Mouse (Mus musculus) frontal cortex, adult (tissue): ENCODE results near the gene Ppp1r37.
"Not testable (repeated sequence)": the region's sequence is repeated elsewhere in the genome, so short reads cannot be mapped to it uniquely, and the experiment has no call there.

Experiments
- ATAC-seq: cut with Nextera tagmentation; 2 replicates; pipeline ENCODE4 v1.9.2; 2017; ENCODE audit warnings: mild to moderate bottlenecking, moderate library complexity, mixed read lengths; ENCODE audit not compliant: low TSS enrichment

Ppp1r37 gene

DNA sequence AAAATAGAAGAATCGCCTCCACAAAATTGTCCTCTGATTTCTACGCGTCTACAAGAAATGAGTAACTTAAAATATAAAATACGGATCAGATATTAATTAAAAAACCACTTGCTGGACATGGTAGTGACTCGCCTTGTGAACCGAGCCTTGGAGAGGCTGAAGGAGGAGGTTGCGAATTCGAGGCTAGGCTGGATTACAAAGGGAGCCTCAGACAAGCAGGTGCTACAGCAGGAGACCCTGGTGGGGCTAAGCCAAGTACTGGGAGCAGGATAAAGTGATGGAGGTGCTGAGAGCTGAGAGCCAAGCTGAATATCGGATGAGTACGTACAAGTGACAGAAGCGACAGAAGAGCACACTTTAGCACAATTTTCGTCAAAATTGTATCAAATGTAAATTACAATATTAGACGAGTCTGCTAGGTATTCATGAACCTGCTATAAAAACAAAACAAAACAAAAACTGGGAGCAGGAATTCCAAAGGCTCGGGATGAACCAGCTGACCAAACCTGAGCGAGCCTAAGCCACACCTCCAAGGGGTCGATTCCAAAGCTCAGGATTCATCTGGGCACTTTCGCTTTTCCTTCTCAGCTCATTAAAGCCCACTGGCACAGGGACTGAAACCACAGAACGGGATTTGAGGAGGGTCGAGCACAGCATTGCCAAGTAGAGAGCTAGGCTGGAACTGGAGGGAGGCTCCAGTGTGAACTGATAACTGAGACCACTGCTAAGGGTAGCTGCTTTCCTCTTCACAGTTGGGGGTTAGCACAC is at the start of gene Ppp1r37:
TSS of gene Ppp1r37 (minus strand) at position 434 of the 768 bp plus-strand sequence.
- ATAC-seq: no peak

DNA sequence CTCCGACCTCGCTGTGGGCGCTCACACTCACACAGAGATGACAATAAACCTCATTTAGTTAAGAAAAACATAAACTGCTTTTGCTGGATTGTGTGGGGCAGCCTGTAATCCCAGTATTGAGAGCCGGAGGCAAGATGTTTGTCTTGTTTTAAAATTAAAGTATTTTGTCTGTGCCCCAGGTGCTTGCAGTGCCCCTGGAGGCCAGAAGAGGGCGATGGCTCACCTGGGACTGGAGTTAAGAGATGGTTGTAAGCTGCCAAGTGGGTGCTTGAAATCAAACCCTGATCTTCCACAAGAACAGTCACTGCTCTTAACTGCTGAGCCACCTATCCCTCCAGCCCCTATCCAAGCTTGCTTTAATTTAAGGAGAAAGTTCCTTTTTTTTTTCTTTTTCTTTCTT is 48.1 kb upstream of the Ppp1r37 start:
- ATAC-seq: no peak

DNA sequence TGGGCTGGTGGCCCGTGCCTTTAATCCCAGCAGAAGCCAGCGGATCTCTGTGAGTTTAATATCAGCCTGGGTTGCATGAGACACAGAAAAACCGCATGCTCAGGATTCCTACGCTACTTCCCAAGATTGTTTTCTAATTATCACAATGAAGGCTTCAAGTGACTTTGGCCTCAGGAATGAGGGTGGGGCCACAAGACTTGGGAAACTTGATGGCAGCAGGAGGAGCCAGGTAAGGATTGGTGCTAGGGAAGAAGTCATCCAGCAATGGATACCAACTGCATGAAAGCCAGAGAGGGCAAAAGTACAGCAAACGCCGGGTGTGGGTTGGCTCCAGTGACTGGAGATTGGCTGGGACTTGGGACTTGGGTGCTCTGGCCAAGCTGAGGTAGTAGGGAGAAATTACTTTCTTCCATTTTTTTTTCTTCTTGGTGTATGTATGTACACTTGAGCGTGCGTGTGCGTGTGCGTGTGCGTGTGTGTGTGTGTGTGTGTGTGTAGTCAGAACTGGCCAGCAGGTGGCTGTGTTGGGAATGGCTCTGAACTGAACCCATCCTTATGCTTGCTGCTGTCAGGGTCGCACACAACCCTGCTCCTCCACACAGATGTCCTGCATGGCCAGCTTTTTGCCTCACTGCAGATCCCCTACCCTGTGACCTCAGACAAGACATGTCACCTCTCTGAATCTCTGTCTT is 46.9 kb upstream of the Ppp1r37 start:
- no peak for ATAC-seq

DNA sequence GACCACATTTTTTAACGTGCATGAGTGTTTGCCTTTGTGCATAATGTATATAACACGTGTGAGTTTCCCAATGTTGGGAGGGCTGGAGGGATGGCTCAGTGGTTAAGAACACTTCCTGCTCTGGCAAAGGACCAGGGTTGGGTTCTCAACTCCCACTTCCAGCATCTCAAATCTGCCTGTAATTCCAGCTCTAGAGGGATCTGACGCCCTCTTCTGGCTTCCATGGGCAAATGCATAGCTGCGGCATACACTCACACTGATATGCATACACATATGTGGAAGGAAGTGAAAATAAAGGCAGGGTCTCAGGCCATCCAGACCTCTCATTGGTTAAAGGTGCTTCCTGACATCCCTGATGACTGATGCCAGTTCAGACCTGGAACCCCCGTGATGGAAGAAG is 44.4 kb upstream of the Ppp1r37 start:
- no peak for ATAC-seq

DNA sequence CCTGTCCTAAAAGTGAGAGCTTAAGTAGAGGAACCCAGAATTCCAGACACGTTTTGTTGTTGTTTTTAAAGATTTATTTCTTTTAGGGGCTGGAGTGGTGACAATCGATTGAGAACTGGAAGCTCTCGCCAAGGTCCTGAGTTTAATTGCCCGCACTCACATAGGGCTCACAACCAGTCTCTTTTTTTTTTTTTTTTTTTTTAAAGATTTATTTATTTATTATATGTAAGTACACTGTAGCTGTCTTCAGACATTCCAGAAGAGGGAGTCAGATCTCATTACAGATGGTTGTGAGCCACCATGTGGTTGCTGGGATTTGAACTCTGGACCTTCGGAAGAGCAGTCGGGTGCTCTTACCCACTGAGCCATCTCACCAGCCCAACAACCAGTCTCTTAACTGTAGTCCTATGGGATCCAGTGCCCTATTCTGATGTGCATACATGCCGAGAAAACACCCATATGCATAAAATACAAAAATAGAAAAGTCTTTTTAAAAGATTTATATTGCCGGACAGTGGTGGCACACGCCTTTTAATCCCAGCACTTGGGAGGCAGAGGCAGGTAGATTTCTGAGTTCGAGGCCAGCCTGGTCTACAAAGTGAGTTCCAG is 41.8 kb upstream of the Ppp1r37 start:
- not testable (repeated sequence) for ATAC-seq

DNA sequence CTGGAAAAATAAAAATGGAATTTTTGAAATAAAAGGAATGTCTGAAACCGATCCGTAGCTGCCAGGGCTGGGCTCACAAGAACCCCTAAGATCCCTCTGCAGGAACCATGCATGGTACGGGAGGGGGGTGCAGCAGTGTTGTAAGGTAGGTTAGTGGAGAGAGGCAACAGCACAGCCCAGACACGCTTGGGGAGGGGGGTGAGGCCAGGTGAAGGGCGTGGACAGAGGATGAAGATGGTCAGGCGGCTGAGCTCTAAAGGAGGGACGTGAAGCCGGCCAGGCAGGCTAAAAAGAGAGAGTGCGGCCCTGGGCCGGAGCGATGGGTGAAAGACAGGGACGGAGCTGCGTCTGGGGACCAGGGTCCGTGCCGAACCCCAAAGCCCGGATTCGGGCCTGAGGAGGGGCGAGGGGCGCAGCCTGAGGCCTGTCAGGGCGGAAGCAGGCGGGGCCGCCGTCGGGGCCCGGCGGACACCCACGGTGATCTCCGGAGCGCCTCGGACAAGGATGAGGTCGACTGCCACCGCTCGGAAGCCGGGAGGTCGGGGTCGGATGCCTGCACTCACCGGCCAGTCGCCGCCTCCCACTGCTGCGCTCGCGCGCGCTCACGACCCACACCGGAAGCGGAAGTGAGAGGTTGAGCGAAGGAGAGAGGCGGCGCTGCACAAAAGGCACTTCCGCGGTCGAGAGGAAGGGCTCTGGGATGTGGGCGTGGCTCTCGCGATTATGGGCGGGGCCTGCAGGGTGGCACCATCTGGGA is 41.2 kb upstream of the Ppp1r37 start, which contains the start of gene Clasrp:
TSS of gene Clasrp (minus strand) at position 638 of the 757 bp plus-strand sequence.
- peak; percentile 96 for ATAC-seq

DNA sequence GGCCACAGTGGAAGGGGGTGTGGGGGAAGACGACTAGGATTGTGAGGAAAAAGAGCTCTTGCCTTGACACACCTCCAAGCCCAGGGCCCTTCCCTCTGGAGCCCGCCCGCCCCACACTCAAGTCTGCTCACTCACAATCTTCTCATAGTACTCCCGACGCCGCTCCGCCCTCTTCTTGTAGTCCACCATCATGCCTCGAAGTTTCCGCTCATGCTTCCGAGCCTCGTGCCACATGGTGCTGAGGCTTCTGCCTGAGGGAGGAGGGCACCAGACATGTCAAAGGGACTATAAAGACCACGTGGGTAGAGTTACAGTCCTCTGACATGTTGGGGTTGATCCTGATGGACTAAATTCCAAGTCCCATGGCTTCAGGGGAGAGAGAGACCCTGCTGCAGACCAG is 40.2 kb upstream of the Ppp1r37 start:
- ATAC-seq: no peak

DNA sequence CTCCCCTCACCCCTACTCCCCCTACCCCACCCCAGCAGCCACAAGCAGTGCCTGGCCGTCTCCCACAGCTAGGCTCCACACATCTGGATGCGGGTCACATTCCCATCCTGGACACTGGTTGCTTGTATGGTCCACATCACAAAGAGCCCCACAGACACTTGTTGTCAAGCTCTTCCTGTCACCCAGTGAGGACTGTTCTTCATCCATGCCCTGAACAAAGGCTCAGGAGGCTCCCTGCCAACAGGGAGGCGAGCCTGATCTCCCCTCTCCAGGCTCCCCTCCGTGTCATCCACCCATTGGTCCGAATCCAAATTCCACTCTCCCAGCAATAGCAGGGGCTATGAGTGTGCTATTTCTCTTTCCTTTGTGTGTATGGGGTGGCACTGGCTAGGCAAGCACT is 37.7 kb upstream of the Ppp1r37 start:
- peak; percentile 58 for ATAC-seq

DNA sequence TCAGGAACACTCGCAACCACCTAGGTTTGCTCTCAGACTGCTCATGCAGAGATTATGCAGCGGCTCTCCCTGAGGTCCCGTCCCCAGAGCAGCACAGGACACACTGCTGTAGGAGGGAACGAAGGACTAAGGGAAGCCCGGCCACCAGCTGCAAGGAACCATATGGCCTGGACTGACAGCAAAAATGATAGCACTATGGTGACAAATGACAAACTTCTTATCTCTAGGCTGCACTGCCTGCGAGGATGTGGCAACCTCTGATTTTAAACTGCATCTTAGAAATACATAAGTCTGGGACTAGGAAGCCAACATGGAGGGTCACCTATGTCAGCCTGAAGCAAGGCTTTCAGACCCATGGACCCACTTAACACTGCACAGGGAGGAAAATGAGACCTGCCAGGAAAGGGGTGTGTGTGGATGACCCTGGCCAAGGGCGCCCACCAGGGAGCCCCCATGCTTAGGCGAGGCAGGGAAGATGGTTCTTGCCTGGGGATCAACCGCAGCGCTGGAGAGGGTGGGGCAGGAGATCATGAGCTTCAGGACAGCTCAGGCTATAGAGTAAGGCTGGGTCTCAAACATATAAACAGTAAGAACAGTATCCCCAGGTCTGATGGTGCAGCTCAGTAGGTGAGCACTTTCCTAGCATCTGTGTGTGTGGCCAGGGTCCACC is 30.3 kb upstream of the Ppp1r37 start:
- no peak for ATAC-seq

DNA sequence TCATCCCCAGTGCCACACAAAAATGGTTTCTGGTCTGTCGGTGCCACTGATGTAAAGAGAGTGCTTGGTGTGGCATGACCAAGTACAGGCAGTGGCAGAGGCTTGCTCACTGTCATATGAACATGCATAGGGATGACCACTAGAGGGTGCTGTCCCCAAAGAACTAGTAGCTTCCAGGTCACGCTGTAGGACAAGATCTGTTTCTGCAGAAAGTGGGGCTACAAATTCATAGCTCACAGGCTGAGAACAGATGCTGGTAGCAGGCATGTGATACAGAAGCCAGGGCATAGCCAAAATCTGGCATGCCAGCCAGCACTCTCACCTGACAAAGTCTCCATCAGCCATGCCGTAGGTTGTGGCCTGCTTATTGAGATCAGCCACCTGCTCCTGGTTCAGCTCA is 27.0 kb upstream of the Ppp1r37 start:
- ATAC-seq: peak; percentile 72

DNA sequence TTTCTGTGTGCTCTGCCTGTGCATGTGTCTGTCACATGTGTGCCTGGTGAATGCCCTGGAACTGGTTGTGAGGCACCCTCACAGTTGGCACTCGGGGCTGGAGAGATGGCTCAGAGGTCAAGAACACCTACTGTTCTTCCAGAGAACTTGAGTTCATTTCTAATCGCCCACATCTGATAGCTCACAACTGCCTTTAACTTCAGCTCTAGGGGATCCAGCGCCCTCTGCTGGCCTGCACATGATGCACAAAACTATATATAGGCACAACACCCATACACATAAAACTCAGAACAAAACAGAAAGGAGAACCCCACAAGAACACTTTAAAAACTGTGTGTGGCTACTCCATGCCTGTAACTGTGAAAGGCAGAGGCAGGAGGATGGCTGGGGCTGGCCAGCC is 26.3 kb upstream of the Ppp1r37 start:
- ATAC-seq: no peak

DNA sequence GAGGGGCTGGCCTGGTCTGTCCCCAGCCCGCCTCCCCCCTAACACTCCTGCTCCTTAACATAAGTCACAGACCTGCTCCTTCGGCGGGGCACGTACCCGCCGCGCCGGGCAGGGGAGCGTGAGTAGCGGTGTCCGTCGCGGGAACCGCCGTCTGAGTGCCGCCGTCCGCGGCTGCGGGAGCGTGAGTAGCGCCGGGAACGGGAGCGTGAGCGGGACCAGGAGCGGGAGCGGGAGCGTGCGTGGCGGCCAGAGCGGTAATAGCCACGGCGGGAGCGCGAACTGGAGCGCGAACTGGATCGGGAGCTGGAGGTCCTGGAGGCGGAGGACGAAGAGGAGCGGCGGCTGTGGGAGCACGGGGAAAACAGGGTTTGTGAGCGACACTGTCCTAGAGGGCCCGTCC is 23.4 kb upstream of the Ppp1r37 start:
- no peak for ATAC-seq

DNA sequence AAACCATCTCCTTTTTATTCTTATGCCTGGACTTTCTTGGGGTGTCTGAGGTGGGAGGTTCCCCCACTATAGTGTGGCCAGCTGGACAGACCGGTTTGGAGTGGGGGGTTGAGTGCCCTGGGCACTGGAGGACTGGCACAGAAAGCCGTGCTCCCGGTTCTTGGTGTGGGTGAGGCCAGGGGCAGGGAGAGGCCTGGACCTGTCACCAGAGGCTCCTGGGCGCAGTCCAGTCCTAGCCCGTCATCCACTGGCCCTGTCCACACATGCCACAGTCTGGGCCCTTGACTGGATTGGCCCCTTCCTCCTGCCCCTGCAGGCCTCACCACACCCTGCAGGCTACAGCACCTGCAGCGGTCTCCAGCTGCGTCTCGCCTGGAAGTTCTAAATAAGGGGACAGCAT is 17.8 kb upstream of the Ppp1r37 start:
- ATAC-seq: no peak

DNA sequence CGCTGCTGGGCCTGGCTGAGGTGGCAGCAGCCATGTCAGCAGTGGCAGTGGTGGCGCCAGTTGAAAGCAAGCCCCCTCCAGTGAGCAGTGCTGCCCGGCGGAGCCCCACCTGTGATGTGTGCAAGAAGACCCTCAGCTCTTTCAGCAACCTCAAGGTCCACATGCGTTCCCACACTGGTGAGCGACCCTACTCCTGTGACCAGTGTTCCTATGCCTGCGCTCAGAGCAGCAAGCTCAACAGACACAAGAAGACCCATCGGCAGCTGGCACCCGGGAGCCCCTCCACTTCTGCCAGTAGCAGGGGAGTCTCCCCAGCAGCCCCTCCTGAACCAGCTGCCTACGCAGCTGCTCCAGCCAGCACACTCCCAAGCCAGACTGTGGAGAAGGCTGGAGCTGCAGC is 16.9 kb upstream of the Ppp1r37 start:
- no peak for ATAC-seq

DNA sequence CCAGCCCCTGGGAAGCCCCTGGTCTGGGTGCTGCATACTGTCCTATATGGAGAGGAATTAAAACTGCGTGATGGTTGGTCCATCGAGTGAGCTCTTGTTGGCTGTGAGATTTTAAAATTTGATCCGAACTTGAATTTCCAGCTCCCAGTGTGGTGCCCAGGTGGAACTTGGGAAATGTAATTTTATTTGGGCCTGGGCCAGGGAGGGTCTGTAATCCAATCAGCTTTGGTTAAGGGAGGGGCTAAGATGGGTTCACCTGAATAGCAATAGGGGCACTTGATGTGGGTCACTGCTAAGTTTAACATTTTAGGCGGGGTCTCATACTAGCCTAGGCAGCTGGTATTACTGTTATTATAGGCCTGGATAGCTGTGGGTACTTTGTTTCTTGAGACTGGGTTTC is 15.6 kb upstream of the Ppp1r37 start:
- no peak for ATAC-seq

DNA sequence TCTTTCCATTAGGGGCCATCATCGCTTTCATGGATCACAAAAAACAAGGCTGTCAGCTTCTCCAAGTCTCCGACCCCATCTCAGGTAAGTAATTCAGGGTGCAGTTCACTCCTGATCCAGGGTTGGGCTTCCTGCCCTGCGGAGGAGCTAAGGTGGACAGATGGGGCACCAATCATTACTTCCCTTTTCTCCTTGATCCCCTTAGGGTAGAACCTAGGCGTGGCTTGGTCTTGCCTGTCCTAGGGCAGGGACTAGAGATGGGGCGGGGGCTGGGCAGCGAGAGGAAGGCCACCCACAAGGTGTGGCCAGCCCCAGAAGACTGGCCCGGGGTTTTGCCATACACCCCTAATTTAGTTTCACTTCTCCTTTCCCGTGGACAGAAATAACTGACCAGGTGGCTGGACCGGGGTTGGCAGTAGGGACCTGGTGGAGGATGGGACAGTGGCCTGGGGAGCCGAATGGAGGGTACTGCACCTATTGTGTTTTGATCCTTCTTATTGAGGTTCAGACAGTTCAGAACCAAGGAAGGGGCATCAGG is 15.1 kb upstream of the Ppp1r37 start:
- ATAC-seq: no peak

DNA sequence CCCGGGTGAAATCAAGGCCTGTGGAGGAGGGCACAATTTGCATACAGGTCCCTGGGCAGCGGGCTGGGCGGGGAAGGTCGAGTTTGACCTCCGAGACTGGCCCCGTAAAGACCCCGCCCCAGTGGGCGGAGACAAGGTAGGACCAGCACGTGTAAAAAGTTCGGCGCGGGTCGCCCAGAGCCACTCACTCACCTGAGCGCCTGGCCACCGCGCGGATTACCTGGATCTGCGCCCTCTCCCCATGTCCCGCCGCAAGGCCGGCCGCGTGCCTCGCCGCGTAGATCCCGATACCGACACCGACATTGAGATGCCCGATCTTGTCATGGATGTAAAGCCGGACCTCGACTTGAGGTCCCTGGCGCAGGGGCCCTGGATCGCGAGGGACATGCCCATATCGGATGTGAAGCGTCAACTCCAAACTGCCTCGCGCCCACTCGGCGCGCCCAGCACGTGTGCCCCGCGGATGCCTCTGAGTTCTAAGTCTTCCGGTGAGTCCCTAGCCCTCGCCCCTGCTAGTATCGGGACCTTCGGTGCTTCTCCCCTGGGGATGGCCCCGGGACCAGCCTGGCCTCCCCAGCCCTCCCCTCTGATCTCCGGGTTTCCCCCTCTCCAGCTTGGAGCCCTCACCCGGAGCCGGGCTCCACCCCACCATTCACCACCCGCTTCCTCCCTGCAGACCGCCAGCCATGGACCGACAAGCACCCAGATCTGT is 14.4 kb upstream of the Ppp1r37 start, which contains the start of the genes Zfp296 and Gemin7:
TSS of gene Zfp296 (plus strand) at position 147 of the 712 bp plus-strand sequence.
TSS of gene Gemin7 (minus strand) at position 455 of the 712 bp plus-strand sequence.
- peak; percentile 20; the same call in 1 of the 2 replicates for ATAC-seq

DNA sequence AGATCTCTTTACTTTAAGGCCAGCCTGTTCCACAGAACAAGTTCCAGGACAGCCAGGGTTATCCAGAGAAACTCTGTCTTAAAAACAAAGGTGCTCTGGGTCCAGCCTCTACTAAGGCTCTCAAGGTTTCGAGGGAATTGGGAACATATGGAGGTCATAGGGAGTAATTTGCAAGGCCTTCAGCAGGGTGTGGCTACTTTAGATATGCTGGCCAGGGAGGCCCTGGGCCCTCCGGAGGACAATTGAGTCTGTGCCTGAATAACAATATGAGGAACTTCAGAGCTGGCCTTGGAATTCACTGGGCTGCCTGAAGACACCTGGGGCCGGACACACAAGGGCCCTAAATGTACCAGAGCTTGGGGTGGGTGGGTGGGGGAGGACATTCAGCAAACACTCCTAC is 12.7 kb upstream of the Ppp1r37 start:
- ATAC-seq: no peak

DNA sequence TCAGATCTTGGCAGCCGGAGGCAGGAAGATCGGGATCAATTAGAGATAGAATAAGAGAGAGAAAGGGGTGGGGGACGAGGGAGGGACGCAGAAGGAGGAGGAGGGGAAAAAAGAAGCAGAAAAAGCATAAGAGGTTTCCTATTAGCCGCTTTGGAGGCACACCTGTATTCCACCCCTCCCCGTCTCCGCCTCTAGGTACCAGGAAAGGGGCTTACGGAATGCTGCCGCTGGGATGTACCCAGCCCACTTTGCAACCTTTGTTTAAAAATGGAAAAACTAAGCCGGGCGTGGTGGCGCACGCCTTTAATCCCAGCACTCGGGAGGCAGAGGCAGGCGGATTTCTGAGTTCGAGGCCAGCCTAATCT is 10.9 kb upstream of the Ppp1r37 start:
- ATAC-seq: no peak

DNA sequence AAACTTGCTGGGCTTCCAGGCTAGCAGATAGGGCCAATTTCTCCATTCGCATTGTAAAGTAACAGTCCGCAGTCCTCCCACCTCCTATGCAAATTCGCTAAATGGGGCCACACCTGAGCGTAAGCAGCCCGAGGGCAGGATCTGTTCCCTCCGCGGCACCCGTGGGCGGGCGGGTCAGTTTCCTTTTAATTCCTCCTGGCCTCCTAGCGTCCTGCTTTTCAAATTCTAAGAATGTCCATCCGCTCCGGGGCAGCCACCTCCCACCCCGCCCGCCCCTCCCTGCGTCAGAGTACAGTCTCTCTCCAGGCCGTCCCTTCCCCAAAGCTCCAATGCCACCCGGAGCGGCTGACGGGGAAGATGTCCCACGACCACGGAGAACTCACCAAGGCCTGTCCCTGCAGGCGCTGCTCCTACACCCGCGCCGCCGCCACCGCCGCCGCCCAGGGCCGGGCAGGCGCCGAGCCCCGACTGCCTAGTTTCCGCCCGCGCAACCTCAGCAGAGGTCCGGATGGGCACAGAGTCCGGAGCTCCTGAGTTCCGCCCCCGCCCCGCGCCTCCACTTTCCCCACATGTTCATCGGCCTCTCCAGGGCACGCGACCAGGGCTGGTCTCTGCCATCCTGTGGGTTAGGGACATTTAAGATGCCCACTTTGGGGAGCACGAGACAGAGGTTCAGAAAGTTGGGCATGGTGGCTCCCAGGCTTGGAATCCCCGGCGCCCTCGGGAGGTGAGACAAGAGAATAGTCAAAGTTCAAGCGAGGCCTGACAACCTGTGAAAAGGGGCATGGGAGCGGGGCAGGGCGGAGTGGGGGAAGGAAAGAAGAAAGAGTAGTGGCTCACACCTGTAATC is 10.3 kb upstream of the Ppp1r37 start:
- ATAC-seq: peak; percentile 87
